Mouse (Mus musculus) left cerebral cortex, postnatal 4 days (tissue): Measurements from ENCODE around the gene Gpx2. TPM values are rescaled to one million over a fixed set of nuclear protein-coding genes. Genes with fewer than 3 reads are reported as not detected.

Source experiments
- DNase-seq: peaks from one replicate; pipeline ENCODE4 v3.0.0-alpha.2; 2022
- intact Hi-C: fragments of 180-260 bp; cut with DNase I; formaldehyde crosslinking; loops from one replicate; pipeline ENCODE4 v1.15.1; 2025
- total RNA-seq, 2 experiments: library from RNA; stranded (reverse); gene quantifications; 2 replicates each; pipeline ENCODE4 v1.2.3; 2021

Gpx2 gene
- total RNA-seq, 2 experiments from 2014 or later, result not detected

DNA sequence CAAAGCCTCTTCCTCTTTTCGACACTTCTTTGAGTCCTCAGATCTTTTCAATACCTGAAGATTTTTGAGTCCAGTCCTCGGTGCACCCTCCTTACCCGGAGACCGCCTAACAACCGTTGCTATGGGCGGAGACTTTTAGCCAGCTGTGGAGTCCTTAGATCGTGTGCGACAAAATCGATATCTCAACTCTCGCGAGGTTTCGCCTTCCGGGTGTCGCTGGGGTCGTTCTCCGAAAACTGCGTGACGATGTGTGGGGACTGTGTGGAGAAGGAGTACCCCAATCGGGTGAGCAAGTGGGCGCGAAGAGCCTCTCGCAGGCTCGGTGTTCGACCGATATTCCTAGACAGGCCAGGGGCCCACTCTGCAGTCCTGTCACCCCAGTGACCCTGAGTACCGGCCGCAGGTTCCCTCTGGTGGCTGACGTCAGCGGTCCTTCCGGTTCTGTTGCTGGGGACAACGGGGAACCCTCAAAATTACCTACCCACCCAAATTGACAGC is 30.0 kb downstream of the Gpx2 start, which contains the start of the genes Churc1 and Fntb:
Gene Churc1, plus strand, starts transcription at position 185 of the 498 bp plus-strand sequence.
Gene Fntb, plus strand, starts transcription at position 236 of the 498 bp plus-strand sequence.
- peak; percentile 89 for DNase-seq
- intact Hi-C loops, result no loop called here

GRCm38 (mm10) chr12:76752652-76753318 is 42.6 kb downstream of the Gpx2 start:
- intact Hi-C loops, result no loop called here
- DNase-seq, result peak; percentile 36

GRCm38 (mm10) chr12:76750866-76751459 is 44.4 kb downstream of the Gpx2 start:
- intact Hi-C loops, result no loop called here
- no peak for DNase-seq

Other genes with a start within 250 kb of the Gpx2 start
- 10 to 100 TPM; 35.4 to 39.8 TPM for gene Sptb, start 85.0 kb downstream of the Gpx2 start, total RNA-seq
- 10 to 100 TPM; 35.2 to 42.6 TPM for gene Churc1, start 30.0 kb downstream of the Gpx2 start, total RNA-seq
- 10 to 100 TPM; 30.6 to 33.0 TPM for gene Fntb, start 30.0 kb downstream of the Gpx2 start, total RNA-seq
- 100 to 1,000 TPM; 102 to 111 TPM for gene Rab15, start 27.4 kb upstream of the Gpx2 start, total RNA-seq
- 10 to 100 TPM; 78.8 to 80.9 TPM for gene Max, start 166.6 kb upstream of the Gpx2 start, total RNA-seq